Mouse (Mus musculus) urinary bladder, postnatal 36 days (tissue): ENCODE measurements around the gene Arr3.
A peak's percentile ranks its signal among the peaks of the same experiment; 100 is the strongest.

Experiments
- DNase-seq, 2 experiments: peaks; one replicate each; pipeline ENCODE4 v3.0.0; 2022; ENCODE audit warnings: low spot score in 2 of 2, mixed read lengths in 1 of 2

The Arr3 gene

DNA sequence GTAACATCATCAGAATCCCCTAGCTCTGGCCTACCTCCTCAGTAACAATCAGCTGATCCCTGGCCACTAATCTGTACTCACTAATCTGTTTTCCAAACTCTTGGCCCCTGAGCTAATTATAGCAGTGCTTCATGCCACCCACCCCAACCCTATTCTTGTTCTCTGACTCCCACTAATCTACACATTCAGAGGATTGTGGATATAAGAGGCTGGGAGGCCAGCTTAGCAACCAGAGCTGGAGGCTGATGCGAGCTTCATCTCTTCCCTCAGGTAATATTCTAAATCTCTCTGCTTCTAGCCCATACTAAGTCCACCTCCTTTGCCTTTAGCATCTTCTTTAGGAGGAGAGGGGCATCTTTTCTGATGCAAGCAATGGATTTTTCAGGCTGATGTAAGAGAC, at the start of gene Arr3:
Gene Arr3, plus strand, starts transcription at position 184 of the 400 bp plus-strand sequence.
- DNase-seq = no peak

DNA sequence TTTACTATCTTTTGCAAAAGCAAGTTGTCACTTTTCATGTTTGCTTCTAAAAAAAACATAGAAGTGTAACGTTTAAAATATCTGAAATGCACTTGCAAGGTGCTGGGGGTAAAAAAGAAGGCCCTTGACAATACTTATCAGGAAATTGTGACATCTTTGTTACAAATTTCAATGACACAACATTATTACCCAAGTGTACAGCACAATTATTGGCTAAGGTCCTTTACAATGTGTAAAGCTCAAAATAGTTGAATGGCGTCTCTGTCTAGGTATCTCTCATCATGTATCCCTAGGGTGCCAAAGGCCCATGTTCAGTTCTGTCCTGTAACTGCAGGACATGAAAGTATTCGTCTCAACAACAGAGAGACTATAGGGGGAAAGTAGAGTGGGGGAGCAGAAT, 49.3 kb upstream of the Arr3 start:
- DNase-seq = no peak

DNA sequence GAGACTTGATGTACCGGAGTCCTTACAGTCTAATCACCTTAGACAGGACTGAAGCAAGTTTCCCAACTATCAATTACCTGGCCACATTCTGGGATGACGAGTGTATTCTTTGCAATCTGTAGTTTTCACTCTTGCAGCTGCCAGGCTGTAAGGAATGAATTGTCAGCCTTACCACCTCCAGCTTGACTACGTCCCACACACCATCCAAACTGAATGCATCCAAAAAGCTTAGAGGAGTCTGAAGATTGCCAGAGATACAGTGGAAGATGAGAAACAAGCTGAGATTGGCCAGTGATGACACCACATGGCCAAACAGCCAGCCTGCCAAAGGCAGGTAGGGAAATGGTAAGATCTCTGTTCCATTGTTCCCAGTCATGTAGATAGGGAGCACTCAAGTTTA, 39.6 kb upstream of the Arr3 start:
- DNase-seq = no peak

DNA sequence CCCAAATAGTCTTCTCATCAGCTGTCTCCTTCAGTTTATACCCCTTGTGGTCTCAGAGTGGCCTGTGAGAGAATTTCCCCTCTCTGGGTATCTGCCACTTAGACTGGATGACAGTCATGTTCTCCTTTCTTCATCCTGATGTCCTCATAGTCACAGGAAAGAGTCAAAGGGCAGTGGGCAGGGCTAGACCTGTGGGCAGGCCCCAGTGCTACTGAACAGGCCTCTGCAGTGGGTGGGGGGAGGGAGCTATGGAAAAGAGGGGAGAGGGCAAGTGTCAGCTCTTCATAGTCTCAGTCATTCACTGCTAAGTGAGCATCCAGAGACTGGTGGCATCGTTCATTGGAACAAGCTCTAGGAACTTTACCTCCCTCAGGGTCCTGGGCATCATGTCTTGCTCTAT, 33.3 kb upstream of the Arr3 start, which contains the start of gene Awat1:
Gene Awat1, plus strand, starts transcription at position 301 of the 400 bp plus-strand sequence.
- DNase-seq = no peak

DNA sequence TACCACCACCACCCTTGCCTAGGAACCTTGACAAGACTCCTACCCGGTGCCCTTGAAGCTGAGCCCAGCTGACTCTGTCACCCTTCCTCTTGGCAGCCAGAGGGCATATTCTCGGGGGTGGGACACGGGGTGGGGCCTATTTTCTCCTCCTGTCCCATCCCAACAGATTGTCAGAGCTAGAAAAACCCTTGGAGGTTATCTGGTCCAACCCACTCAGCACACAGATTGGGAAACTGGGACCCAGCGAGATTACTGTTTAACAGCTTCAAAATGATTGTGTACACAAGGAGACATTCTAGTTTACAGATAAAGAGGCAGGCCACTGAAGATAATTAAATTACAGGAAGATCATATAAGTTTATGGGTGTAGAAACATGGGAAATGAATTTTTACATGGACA, 10.5 kb upstream of the Arr3 start, which contains the start of gene P2ry4:
Gene P2ry4, minus strand, starts transcription at position 79 of the 400 bp plus-strand sequence.
- DNase-seq = no peak

DNA sequence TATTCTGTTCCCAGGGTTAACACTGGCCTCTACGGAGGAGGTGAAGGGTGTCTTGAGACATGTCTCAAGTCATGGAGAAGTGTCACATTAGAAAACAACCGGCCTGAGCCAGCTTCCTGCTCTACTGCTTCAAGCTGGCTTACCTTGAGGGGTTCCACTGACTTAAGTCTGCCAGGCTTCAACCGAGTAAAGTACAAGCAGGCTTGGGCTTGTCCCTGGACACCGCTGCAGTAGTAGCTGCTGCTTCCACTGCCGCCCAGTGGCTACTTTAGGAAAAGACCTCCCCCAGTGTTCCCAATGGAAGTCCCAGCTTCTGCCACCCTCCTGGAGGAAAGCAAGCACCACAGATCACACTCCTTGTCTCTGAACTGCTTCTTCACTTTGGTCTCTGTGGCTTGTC, 7.9 kb upstream of the Arr3 start:
- DNase-seq = peak; percentile 6 to 31

DNA sequence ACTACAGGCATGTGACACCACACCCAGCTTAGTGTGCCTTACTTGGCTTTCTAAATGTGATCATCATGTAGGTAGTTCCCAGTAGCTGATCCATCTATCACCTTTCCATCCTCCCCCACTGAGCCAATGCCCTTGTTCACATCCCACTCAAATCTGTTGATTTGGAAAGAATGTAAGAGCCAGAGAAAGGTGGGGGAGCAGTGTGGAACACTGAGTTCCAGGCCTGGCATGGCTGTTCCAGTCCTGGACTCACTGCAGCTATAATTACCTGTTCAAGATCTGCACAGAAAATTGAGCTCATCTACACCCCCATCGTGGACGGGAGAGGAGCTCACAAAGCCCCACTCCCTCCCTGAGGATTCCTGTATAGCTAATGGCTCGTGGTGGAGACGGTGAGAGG, 5.5 kb upstream of the Arr3 start:
- DNase-seq = no peak

DNA sequence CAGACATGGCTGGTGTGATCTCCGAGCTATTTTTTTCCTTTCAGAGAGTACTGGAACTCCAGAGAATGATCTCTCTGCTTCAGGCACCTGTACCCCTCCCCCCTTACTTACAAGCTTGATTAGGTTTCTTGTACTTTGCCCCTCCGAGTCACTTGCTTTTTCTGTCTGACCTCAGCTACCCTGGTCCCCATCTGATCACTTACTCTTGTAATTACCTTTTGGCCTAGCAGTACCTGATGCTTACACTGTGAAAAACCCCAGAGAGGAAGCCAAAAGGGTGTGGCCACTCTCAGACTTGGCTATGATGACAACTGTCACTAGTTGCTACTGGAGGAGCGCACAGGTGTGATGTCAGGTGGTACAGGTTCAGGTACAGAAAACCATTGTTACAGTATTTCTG, 13.2 kb downstream of the Arr3 start:
- DNase-seq = no peak

DNA sequence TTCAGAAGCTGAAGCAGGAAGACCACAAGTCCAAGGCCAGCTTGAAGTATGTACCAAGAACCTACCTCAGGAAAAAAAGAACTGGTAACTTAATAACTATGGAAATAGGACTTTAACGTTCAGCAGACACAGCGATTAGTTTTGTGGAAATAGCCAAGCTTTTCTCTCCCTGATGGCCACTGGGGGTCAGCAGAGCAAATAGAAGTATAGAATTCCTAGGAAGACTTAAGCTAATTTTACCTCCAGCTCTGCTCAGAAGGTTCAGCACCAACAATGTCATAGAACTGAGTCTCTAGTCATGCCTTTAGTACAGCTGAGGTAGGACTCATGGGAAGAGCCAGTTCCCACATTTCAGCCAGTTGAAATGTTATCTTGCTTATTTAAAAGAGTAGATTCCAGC, 16.1 kb downstream of the Arr3 start:
- no peak for DNase-seq

DNA sequence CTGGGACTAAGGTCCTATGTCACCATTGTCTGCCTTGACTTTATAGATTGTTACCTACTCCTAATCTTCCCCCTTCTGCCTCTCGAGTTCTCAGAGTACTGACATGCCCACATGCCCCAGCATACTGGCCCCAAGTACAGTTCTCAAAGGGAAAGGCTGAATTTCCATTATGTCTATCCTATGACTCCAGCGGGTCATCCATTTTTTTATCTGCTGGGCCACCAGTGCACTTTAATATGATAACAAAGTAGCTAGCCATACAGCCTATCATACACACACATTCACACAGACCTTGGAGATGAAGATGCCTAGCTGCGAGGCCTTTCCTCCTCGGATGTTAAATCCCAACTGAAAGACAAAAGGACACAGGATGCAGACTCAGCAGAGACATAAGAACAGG, 18.9 kb downstream of the Arr3 start:
- DNase-seq = no peak

DNA sequence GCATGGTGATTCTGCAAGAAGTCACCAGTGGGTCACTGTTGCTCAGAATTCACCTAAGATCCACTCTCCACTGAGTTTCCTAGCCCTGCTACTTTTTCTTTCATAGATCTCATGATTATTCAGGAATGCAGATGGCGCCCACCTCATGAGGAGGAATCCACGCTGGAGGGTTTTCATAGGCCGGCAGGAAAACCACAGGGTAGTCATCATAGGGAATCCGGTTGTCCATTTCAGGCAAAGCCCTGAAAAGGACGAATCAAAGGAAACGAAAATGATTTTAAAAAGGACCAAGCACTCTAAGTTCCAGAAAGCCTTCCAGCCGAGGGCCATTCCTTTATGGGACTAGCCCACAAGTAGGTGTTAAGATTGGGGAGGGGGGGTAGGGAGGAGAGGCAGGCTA, 19.8 kb downstream of the Arr3 start:
- no peak for DNase-seq

DNA sequence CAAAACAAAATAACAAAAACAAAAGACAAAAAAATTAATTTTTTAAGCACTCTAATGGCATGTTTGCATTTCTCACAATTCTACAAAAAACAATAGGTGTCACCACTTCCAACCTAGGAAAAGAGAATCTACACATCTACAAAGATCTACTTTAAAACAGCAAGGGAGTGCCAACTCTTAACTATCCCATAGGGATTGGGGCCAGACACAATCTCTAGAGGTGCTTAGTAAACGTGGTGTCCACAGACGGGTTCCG, 20.2 kb downstream of the Arr3 start, which contains the start of gene Kif4:
Gene Kif4, plus strand, starts transcription at position 192 of the 256 bp plus-strand sequence.
- no peak for DNase-seq

DNA sequence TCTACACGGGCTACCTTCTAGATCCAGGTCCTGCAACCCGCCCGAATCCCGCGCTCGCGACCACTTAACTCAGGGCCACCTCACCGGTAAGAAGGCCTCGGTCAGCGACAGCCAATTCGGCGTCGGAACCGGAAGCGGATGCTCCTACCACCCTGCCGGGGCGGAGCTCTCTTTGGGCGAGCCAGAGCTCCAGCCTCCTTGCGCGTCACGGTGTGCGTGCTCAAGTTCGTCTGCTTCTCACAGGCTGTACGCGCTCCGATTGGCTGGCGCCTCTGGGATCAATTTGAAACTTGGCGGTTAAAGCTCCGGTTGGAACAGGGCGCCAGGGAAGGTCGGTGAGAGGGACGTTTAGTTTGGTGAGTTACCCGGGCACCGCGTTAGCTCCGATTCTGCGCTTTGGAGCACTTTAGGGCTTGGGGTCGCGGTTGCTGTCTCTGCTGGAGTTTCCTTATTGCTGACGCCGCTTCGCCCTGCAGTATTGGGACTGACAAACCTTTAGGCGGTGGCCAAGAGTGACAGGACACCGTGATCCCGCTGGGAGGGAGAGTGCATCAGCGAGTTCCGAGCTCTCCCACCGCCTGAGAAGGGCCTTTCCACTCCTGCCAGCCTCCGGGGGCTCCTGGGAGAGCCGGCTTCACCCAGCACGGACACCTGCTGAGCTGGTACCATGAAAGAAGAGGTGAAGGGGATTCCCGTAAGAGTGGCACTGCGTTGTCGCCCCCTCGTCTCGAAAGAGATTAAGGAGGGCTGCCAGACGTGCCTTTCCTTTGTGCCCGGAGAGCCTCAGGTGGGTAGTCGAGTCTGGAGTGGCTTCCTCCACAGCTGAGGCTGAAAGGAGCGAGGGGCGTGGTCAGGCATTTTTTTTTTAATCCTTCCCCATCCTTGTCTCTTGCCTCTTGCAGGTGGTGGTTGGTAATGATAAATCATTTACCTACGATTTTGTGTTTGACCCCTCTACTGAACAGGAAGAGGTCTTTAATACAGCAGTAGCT, 20.8 kb downstream of the Arr3 start, which contains the start of gene Pdzd11:
Gene Pdzd11, minus strand, starts transcription at position 767 of the 992 bp plus-strand sequence.
- peak; percentile 68 to 87 for DNase-seq

DNA sequence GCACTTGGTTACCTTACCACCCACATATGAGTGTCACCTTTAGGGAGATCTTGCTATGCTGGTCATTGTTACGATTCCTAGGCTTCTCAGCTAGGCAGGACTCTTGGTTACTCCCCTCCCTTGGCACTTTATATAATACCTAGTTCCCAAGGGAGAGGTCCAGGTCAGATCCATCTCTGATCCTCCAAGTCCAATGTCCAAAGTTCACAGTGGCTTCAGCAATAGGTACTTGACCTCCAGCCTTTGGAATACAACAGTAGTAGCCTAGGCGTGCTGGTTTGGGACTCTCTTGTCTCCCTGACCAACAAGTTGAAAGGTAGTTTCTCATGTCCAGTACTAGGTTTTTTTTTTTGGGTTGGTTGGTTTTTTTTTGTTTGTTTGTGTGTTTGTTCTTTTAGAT, 23.8 kb downstream of the Arr3 start:
- no peak for DNase-seq

DNA sequence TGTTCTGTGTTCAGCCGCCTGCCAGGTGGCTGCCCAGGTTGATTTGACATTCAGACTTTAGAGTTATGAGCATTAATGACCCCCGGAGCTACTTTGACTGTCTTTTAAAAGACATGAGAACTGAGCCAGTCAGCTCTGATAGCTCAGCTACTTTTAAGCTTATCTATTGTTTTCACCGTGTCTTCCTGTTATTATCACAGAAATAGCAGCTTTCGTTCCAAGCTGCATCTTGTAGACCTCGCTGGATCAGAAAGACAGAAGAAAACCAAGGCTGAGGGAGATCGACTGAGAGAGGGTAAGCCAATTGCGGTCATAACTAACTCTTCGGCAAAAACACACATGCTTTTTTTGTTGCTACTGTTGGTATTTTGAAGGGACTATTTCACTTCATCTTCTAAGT, 33.2 kb downstream of the Arr3 start:
- no peak for DNase-seq

DNA sequence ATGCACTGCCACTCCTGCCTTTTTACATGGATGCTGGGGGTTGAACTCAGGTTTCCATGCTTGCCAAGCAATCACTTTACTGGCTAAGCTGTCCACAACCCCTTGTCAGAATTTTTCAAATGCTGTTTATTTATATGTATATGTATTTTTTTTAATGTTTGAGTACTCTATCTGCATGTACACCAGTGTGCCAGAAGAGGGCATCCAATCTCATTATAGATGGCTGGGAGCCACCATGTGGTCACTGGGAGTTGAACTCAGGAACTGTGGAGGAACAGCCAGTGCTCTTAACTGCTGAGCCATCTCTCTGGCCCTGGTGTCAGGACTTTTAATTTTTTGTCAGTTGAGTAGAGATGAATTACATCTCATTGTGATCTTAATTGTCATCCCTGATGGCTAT, 47.6 kb downstream of the Arr3 start:
- no peak for DNase-seq

DNA sequence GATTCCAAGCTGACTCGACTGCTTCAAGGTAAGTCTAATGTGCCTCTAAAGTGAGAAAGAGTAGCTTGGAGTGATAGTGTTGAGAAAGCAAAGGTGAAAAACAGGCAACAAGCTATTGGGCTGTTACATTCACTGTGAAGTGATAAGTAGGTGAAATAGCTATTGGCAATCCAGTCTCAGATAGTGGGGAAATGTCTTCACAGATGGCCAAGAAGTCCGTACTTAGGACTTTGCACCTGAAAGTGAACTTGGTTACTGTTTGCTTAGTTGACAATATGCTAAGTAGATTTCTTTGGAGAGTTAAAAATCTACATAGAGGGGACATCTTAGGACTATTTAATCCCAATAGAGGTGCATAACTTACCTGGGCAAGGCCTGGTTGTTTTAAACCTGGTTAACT, 59.5 kb downstream of the Arr3 start:
- no peak for DNase-seq
